Mouse (Mus musculus): ENCODE measurements around the gene Gmds. TPM values are rescaled to one million over a fixed set of nuclear protein-coding genes. Genes with fewer than 3 reads are reported as not detected.

The Gmds gene
- total RNA-seq, 4 experiments from 2014 or later = 11.3 to 15.6 (median 12.9) TPM

- no peak for DNase-seq (ENCODE audit: low spot score in 2 of 2)
Measured at GRCm38 (mm10) chr13:32034799-32035448, 303.6 kb downstream of the Gmds start.

- DNase-seq (ENCODE audit: low spot score in 2 of 2) = no peak
Measured at GRCm38 (mm10) chr13:32034139-32034538, 304.4 kb downstream of the Gmds start.

DNA sequence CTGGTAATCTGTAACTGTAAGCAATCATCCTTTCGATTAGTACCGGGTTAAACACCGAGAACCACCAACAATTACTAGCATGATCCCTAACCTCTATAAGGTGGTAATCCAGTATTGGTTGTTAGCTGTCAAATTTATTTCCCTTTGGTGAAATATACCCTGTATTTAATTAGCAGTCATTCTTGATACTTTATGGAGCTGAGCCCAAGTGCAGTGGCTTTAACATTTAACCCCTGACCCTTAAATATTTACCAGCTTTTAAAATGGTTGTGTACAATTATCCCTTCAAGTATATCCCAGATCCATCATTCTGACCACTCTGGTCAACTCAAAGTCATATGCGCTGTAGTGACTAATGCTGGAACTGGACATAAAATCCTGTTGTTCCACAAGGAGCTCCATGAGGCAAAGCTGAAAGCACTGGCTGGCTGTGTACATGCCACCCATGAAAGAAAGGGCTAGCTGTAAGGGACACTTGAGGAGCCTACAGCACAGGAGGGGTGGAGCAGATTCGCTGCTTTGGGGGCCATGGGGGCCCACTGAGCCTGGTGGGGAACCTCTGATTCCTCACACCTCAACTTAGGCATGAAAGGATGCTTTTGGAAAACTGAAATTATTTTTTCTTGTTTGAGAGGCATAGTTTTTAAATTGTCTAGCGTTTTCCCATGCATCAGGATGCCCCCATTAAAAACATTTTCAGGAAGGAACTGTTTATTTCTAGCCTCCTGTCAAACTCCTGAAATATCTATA, 312.1 kb downstream of the Gmds start:
- DNase-seq (ENCODE audit: low spot score in 2 of 2) = no peak

- no peak for DNase-seq (ENCODE audit: low spot score in 2 of 2)
Measured at GRCm38 (mm10) chr13:32024822-32025221, 313.7 kb downstream of the Gmds start.

- DNase-seq (ENCODE audit: low spot score in 2 of 2) = no peak
Measured at GRCm38 (mm10) chr13:32020455-32021249, 317.9 kb downstream of the Gmds start.

DNA sequence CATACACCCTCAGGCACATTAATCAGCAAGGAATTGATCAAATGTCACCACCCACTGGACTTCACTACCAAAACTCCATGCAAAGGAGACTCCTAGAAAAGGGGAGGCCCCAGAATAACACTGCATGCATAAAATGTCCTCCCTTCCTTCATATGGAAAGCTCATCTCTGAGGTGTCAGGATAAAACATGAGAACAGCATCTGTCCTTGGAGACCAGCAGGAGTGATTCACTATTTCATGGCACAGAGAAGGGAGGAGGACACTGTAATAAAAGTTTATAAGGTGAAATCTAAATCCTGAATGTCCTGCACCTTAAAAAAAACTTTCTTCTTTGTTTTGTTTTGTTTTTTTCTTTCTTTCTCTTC, 319.3 kb downstream of the Gmds start:
- no peak for DNase-seq (ENCODE audit: low spot score in 2 of 2)

- DNase-seq (ENCODE audit: low spot score in 2 of 2) = peak in 1 of 2 experiments; percentile 39
Measured at GRCm38 (mm10) chr13:32018518-32019255, 319.9 kb downstream of the Gmds start.

DNA sequence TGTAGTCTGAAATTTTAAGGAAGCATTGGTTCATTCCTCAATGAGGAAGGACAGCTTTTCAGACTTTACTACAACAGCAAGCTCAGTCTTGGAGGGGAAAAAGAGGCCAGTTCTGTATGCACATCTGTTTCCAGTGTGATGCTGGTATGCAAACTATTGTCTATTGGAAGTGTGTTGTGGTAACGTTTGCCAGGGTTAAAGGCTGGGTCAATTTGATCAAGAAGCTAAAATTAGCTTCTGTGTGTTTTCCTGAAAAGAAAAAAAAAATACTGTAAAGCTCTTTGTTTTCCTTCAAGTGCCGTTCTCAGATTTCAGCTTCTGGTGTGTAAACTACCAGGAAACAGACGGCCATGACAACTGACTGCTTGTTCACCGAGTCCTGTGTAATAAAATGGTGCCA, 329.7 kb downstream of the Gmds start:
- no peak for DNase-seq (ENCODE audit: low spot score in 2 of 2)

- no peak for DNase-seq (ENCODE audit: low spot score in 2 of 2)
Measured at GRCm38 (mm10) chr13:32008116-32008641, 330.4 kb downstream of the Gmds start.

- no peak for DNase-seq (ENCODE audit: low spot score in 2 of 2)
Measured at GRCm38 (mm10) chr13:31993391-31993790, 345.1 kb downstream of the Gmds start.

DNA sequence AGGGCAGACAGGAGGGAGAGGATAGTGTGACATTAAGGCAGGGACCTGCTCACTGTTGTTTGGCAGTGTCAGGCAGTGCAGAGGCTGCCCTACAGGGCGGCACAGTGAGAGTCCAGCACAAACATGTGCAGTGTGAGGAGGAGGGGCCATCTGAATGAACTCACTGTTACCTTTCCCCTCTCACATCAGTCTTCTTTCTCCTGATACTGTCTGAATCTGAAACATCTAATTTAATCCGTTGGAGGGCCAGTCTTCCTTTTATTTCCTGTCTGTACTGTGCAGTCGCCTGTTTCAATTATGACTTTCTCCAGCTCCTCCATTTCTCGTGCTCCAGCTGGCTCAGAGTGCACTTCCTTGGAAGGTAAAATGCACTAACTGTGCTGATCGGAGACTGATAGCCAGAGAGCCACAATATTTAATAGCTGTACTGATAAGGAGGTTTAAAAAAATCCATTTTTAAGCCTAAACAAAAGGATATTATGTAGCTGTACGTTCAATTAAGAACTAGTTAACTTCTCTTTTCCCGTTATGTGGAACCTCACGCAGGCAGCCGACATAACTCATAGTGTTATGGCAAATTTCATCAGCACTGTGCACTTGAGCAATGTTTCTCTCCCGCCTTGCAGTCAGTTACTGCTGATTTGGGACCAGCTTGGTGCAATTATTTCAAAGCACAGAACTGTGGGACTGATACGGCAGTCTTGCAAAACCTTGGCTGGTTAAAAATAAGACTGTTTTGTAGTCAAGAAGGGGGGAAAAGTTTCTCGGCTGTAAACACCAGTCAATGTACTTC, 345.9 kb downstream of the Gmds start:
- DNase-seq (ENCODE audit: low spot score in 2 of 2) = no peak

DNA sequence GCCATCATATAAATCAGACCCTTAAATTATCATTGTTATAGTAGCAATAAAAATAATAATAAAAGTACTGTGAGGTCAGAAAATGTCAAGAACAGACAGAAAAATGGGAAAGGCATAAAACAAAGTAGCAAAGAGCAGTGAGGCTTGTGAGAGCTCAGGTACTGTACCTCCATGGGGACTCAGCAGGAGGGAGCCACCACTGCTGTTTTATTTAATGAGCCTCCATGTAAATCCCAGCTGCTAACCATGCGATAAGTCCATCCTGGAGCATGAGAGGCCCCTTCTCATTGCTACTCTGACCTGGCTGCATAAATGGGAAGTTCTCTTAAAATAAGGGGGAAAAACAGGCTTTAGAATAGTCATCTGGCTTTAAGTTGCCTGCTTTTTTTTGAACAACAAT, 357.3 kb downstream of the Gmds start:
- no peak for DNase-seq (ENCODE audit: low spot score in 2 of 2)

- no peak for DNase-seq (ENCODE audit: low spot score in 2 of 2)
Measured at GRCm38 (mm10) chr13:31978126-31978525, 360.4 kb downstream of the Gmds start.

DNA sequence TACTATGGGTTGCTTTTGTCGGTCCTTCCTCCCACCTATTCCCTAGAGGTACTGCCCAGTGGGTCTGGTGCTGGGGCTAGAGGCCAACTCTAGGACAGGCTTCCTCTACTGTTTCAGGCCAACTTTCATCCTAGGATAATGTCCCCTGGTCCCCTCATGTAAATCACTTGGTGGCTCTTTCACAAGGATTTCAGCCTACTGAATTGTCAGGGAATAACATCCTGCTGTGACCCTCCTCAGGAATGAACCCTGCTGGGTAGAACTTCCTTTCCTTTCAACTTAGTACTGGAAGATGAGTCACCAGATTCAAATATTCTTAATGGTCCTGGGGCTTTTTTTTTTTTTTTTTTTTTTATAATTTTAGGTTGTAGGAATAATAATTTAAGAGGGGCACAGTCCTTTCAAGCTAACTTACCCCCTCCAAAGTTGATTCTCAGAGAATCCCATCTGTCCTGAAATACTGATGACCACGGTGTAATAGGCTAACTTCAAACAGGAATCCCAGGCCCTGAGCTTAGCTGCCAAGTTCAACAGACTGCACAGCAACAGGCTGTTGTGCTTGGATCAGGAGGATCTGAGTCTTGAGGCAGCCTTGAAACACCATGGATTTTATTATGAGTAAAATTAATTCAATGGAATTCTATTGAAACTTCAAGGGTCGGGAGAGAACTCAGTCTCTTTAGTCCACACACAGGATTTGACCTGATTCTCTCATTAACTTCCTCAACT, 363.6 kb downstream of the Gmds start:
- DNase-seq (ENCODE audit: low spot score in 2 of 2) = no peak

DNA sequence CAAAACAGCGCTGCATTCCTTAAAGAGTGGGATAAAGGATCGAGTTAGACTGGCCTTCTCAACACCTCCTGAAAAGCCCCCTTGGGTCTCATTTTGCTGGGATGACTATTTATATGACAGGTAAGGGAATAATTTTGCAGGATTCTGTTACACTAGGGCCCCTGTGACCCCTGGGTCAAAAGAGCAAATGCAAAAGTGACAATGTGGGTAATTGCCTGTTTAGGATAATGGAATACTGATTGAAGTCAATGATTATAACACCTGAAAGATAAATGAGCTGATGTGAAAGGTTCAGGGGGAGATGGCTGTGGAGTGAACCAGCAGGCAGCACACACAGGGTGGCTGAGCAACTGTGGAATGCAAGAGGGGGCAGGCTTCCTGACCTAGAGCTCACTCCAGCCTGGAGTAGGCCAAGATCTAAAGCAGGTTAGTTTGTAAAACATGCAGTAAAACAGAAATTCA, 367.5 kb downstream of the Gmds start:
- no peak for DNase-seq (ENCODE audit: low spot score in 2 of 2)

GRCm38 (mm10) chr13:31968272-31968671, 370.3 kb downstream of the Gmds start:
- DNase-seq (ENCODE audit: low spot score in 2 of 2) = no peak

DNA sequence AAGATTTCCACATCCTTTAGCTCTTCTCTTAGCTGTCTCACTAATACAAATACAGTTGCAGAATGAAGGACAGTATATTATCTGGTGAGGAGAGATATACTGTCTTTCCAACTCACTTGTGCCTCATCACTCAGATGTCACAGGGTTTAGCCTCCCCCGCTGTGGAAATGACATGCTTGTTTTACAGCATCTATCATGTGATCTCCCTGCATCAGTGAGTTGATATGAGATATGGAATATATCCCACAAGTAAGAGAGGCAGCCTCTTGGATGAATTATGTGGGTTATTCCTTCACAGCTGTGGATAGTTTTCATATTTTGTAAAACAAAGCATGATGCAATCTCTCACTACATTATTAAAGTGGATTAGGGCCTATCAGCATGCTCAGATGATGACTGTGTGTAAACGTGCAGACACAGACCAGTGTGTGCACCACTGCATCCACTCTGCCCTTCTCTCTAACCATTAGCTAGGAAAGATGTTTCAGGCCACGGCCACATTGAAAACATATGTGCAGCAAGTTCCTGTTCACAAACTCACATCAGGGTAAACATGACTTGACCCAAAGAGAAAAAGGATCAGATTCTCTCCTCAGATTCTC, 371.5 kb downstream of the Gmds start:
- DNase-seq (ENCODE audit: low spot score in 2 of 2) = no peak

- no peak for DNase-seq (ENCODE audit: low spot score in 2 of 2)
Measured at GRCm38 (mm10) chr13:31960514-31960913, 378.0 kb downstream of the Gmds start.
